Mouse (Mus musculus) embryonic fibroblast, embryonic 13.5 days (primary cell): ENCODE data around the gene Macrod1.

Source experiments
- CTCF ChIP-seq: IDR thresholded peaks from 2 replicates; pipeline ENCODE4 v1.5.1; 2011; ENCODE audit warnings: mild to moderate bottlenecking, control low read depth, low read length, moderate library complexity, borderline replicate concordance; ENCODE audit not compliant: insufficient read depth
- POLR2A ChIP-seq: IDR thresholded peaks from 2 replicates; pipeline ENCODE4 v1.6.1; 2011; ENCODE audit warnings: low read depth, mild to moderate bottlenecking, control low read depth, low read length, moderate library complexity

DNA sequence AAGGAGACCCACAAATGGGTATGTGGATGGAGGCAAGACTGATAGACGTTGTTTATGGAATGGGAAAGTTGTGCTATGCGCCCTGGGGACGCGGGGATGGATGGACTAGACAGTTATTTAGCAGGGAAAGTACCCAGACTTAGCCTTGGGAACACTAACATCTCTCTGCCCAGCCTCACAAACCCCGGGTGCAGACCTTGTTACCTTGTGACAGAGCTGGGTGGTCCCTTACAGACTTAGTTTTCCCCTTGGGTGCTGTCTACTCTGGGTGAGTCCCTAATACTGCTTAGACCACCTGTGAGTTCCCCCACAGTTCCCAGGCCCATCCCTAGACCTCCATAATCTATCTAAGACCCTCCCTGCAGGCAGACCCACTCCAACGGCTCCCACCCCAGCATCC, 110.2 kb downstream of the Macrod1 start:
- TF ChIP-seq CTCF = no peak
- TF ChIP-seq POLR2A = no peak
